19 mouse cellular contexts compared by ENCODE assay signal in genomic region chr6:145438851-145439250, GRCm38 (mm10).
"Had no signal": no experiment of that assay in that cellular context is flagged by ENCODE, and none has a peak within 500 bp of the region (broad histone marks: within the 10 kb centered on the region; RNA-seq: fewer than 3 reads in every experiment).

No protein-coding gene starts in this region.

- H3K4me2 ChIP-seq: limb, embryonic 13.5 days; liver, embryonic 12.5 days; liver, embryonic 15.5 days; midbrain, embryonic 11.5 days had no signal

- H3K27ac ChIP-seq: kidney, postnatal 0 days; limb, embryonic 13.5 days; liver, embryonic 12.5 days; liver, embryonic 15.5 days; macrophage had no signal

- H3K4me1 ChIP-seq: liver, embryonic 12.5 days; liver, embryonic 15.5 days; megakaryocyte, embryonic 14.5 days had no signal

- H3K9ac ChIP-seq: limb, embryonic 13.5 days; liver, embryonic 12.5 days; liver, embryonic 15.5 days had no signal

- H3K36me3 ChIP-seq: limb, embryonic 13.5 days; liver, embryonic 12.5 days; liver, embryonic 15.5 days had no signal

- DNase-seq: kidney, adult 2 months; kidney, postnatal 25 days; layer of hippocampus, postnatal 36 days; left cerebral cortex, postnatal 4 days; liver; lung, adult 18-20 months; midbrain, embryonic 14.5 days; right cerebral cortex, adult 18-20 months; right cerebral cortex, postnatal 25 days; thymus, adult 18-20 months; thymus, postnatal 14 days had no signal

- H3K27me3 ChIP-seq: limb, embryonic 13.5 days; liver, embryonic 12.5 days; liver, embryonic 15.5 days had no signal

- H3K9me3 ChIP-seq: limb, embryonic 13.5 days; liver, embryonic 12.5 days; liver, embryonic 15.5 days; megakaryocyte, embryonic 14.5 days had no signal

- H3K4me3 ChIP-seq: limb, embryonic 13.5 days; liver, embryonic 12.5 days; liver, embryonic 15.5 days; megakaryocyte, embryonic 14.5 days had no signal

- ATAC-seq: intestine, embryonic 16.5 days; liver, embryonic 12.5 days had no signal
